Comparison of ENCODE assay signal across 23 mouse cellular contexts in the genomic region with DNA sequence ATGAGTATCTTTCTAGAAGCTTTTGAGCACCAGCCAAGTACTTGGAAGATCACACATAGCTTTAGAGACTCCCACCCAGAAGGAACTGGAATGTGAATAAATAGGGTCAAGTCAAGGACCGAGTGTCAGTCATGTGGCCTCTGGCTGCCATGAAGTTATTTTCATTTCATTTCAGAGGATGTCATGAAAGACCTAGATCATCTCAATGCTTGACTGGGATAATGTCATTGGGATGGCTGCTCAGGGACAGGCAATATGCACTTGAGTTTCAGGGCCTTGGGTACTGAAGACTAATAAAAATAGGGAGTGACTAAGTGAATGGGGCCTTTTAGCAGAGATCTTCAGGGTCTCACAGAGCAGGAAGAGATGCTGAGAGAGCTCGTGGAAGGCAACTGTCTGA. TPM values are rescaled to one million over a fixed set of nuclear protein-coding genes. Genes with fewer than 3 reads are reported as not detected.
DNase-seq lines count a peak whose midpoint lies in the region; ATAC-seq and TF ChIP-seq lines count a peak whose summit lies in the region.
"Had no signal": no experiment of that assay in that cellular context is flagged by ENCODE, and none has a peak within 500 bp of the region (broad histone marks: within the 10 kb centered on the region; RNA-seq: fewer than 3 reads in every experiment).

No protein-coding gene starts in this region.

- H3K9ac ChIP-seq in forebrain, embryonic 13.5 days: no peak overlapping the region
- no peak overlapping the region for H3K9ac ChIP-seq in heart, embryonic 16.5 days (ENCODE audit: low read length)
- H3K9ac ChIP-seq in kidney, postnatal 0 days (ENCODE audit: low read depth, low read length): no peak overlapping the region
- H3K9ac ChIP-seq: forebrain, embryonic 15.5 days; limb, embryonic 15.5 days; liver, embryonic 14.5 days; lung, embryonic 14.5 days; midbrain, embryonic 12.5 days had no signal

- H3K9me3 ChIP-seq in forebrain, embryonic 10.5 days: no peaks in the 10 kb centered on the region
- H3K9me3 ChIP-seq in forebrain, embryonic 13.5 days (replicated peaks): no peaks in the 10 kb centered on the region
- no peaks in the 10 kb centered on the region for H3K9me3 ChIP-seq in heart, embryonic 16.5 days (replicated peaks; ENCODE audit: control insufficient read depth, low read length)
- H3K9me3 ChIP-seq in kidney, postnatal 0 days (replicated peaks; ENCODE audit: low read length): no peaks in the 10 kb centered on the region
- H3K9me3 ChIP-seq: forebrain, embryonic 15.5 days; limb, embryonic 15.5 days; midbrain, embryonic 12.5 days had no signal

- DNase-seq in forebrain, embryonic 10.5 days (ENCODE audit: extremely low spot score, low spot score): no peak
- DNase-seq in heart, adult 8-10 months (ENCODE audit: low spot score): no peak
- DNase-seq in kidney, postnatal 0 days (ENCODE audit: low spot score): peak; percentile 57
- DNase-seq in kidney, postnatal 4 days: no peak
- DNase-seq in cerebellum, postnatal 25 days: no peak
- DNase-seq: adrenal gland, adult 8-10 months; cerebellum, adult 18-20 months; cerebellum, postnatal 14 days; gastrocnemius, postnatal 14 days; heart, adult 18-20 months; kidney, postnatal 14 days; lung, embryonic 14.5 days; thymus, adult 18-20 months; thymus, postnatal 4 days had no signal

- no peak overlapping the region for H3K4me3 ChIP-seq in forebrain, embryonic 10.5 days
- no peak overlapping the region for H3K4me3 ChIP-seq in forebrain, embryonic 13.5 days
- no peak overlapping the region for H3K4me3 ChIP-seq in heart, embryonic 16.5 days (ENCODE audit: low read length)
- no peak overlapping the region for H3K4me3 ChIP-seq in kidney, postnatal 0 days (replicated peaks; ENCODE audit: low read depth, low read length)
- no peak overlapping the region for H3K4me3 ChIP-seq in brown adipose tissue, adult 24 weeks (ENCODE audit: insufficient read depth, low read depth, low read length)
- H3K4me3 ChIP-seq: forebrain, embryonic 15.5 days; limb, embryonic 15.5 days; midbrain, embryonic 12.5 days had no signal

- no peak overlapping the region for H3K4me2 ChIP-seq in forebrain, embryonic 13.5 days
- H3K4me2 ChIP-seq in heart, embryonic 16.5 days (ENCODE audit: low read depth, low read length): no peak overlapping the region
- no peak overlapping the region for H3K4me2 ChIP-seq in kidney, postnatal 0 days (ENCODE audit: low read length)
- H3K4me2 ChIP-seq: forebrain, embryonic 15.5 days; limb, embryonic 15.5 days; lung, embryonic 14.5 days; midbrain, embryonic 12.5 days had no signal

- H3K36me3 ChIP-seq in forebrain, embryonic 10.5 days (replicated peaks): no peaks in the 10 kb centered on the region
- no peaks in the 10 kb centered on the region for H3K36me3 ChIP-seq in forebrain, embryonic 13.5 days (ENCODE audit: poor library complexity, severe bottlenecking)
- no peaks in the 10 kb centered on the region for H3K36me3 ChIP-seq in heart, embryonic 16.5 days (ENCODE audit: control insufficient read depth, insufficient read depth)
- H3K36me3 ChIP-seq in kidney, postnatal 0 days (ENCODE audit: insufficient read depth, low read length): no peaks in the 10 kb centered on the region
- H3K36me3 ChIP-seq: forebrain, embryonic 15.5 days; limb, embryonic 15.5 days; midbrain, embryonic 12.5 days had no signal

- peaks cover 26% of the 10 kb centered on the region for H3K4me1 ChIP-seq in forebrain, embryonic 10.5 days
- H3K4me1 ChIP-seq in forebrain, embryonic 13.5 days: peaks cover 33% of the 10 kb centered on the region
- peaks cover 70% of the 10 kb centered on the region for H3K4me1 ChIP-seq in heart, embryonic 16.5 days (ENCODE audit: control insufficient read depth, insufficient read depth, low read length)
- peaks cover 9% of the 10 kb centered on the region; the same call in 1 of the 2 replicates for H3K4me1 ChIP-seq in kidney, postnatal 0 days (replicated peaks; ENCODE audit: insufficient read depth, low read length)
- peaks cover 51% of the 10 kb centered on the region for H3K4me1 ChIP-seq in brown adipose tissue, adult 24 weeks (ENCODE audit: control insufficient read depth, insufficient read depth, insufficient read length, low read length)

- no peaks in the 10 kb centered on the region for H3K27me3 ChIP-seq in forebrain, embryonic 10.5 days (ENCODE audit: poor library complexity, severe bottlenecking)
- H3K27me3 ChIP-seq in forebrain, embryonic 13.5 days: no peaks in the 10 kb centered on the region
- H3K27me3 ChIP-seq in heart, embryonic 16.5 days (ENCODE audit: control insufficient read depth, insufficient read depth, low read length): no peaks in the 10 kb centered on the region
- H3K27me3 ChIP-seq in kidney, postnatal 0 days (ENCODE audit: insufficient read depth, low read length): no peaks in the 10 kb centered on the region
- H3K27me3 ChIP-seq: forebrain, embryonic 15.5 days; limb, embryonic 15.5 days; midbrain, embryonic 12.5 days had no signal

- 0 out of 2 replicates have a peak overlapping the region, but pooled peaks have one; percentile 7 for H3K27ac ChIP-seq in forebrain, embryonic 10.5 days
- no peak overlapping the region for H3K27ac ChIP-seq in forebrain, embryonic 13.5 days
- peak overlapping the region; percentile 64 for H3K27ac ChIP-seq in heart, embryonic 16.5 days (ENCODE audit: low read length)
- H3K27ac ChIP-seq in kidney, postnatal 0 days: no peak overlapping the region; the same call in 1 of the 2 replicates
- peak overlapping the region; percentile 73 for H3K27ac ChIP-seq in brown adipose tissue, adult 24 weeks (replicated peaks; ENCODE audit: low read depth, low read length)
- H3K27ac ChIP-seq: hindbrain, postnatal 0 days; limb, embryonic 15.5 days; liver, embryonic 14.5 days; midbrain, embryonic 12.5 days had no signal

- no peak for ATAC-seq in forebrain, embryonic 13.5 days
- ATAC-seq in heart, embryonic 16.5 days (replicated peaks; ENCODE audit: extremely low read depth, insufficient read depth, low FRiP score): no peak
- no peak for ATAC-seq in kidney, postnatal 0 days (replicated peaks; ENCODE audit: low FRiP score, low read depth)
- ATAC-seq: hindbrain, postnatal 0 days; intestine, embryonic 16.5 days had no signal

- TF ChIP-seq CTCF in kidney, postnatal 0 days (IDR thresholded peaks at IDR 0.05; ENCODE audit: low read depth): no peak

- WGBS in forebrain, embryonic 10.5 days: 76% methylated on average over 2 of the region's 2 CpGs
- WGBS in forebrain, embryonic 13.5 days: 77% methylated on average over 2 of the region's 2 CpGs
- WGBS in heart, embryonic 16.5 days: 61% methylated on average over 2 of the region's 2 CpGs
- WGBS in kidney, postnatal 0 days: 70% methylated on average over 2 of the region's 2 CpGs

RNA-seq across cellular contexts. Expression of a gene that starts 26.0 kb away (rescaled TPM):
- polyA plus RNA-seq in forebrain, embryonic 10.5 days (2016; fragmentation: Nextera tagmentation; extraction: Ambion mirVana): 15.8 and 17.7 TPM in 2 replicates
- polyA plus RNA-seq in forebrain, embryonic 13.5 days (2015; fragmentation: Nextera tagmentation; extraction: Ambion mirVana): 54.4 and 55.9 TPM in 2 replicates
- 159 and 160 TPM in 2 replicates for polyA plus RNA-seq in heart, embryonic 16.5 days (2015; fragmentation: Nextera tagmentation; extraction: Ambion mirVana)
- 100 to 1,000 TPM in 2 of 4 experiments, 10 to 100 TPM in 2; 92.6 to 130 (median 102) TPM for total RNA-seq in heart, adult 8-10 months (2022)
- polyA plus RNA-seq in kidney, postnatal 0 days (2015; fragmentation: Nextera tagmentation; extraction: Ambion mirVana): 98.4 and 105 TPM in 2 replicates
- 56.0 and 73.5 TPM in 2 replicates for polyA plus RNA-seq in brown adipose tissue, adult 24 weeks (2012; ENCODE audit: insufficient read depth, insufficient read length, missing spikeins)

Comparison
In these comparisons a context has a peak if more than half of its experiments do, and no peak if none do; other contexts are left out.
1. H3K27ac ChIP-seq: peak in forebrain, embryonic 10.5 days (single experiment), heart, embryonic 16.5 days (single experiment) and brown adipose tissue, adult 24 weeks (single experiment); none in forebrain, embryonic 13.5 days (single experiment) and kidney, postnatal 0 days (single experiment).